Mouse (Mus musculus) small intestine, adult 2 months (tissue): ENCODE measurements around the gene Tmie.

Experiments used
- CTCF ChIP-seq: fragments of 200-500 bp; IDR thresholded peaks from 2 replicates; pipeline ENCODE4 v1.5.1; 2012; ENCODE audit warnings: low read depth, mild to moderate bottlenecking, control low read depth, inconsistent platforms, low read length, moderate library complexity, mixed read lengths; ENCODE audit not compliant: insufficient replicate concordance, insufficient read length; ENCODE audit errors: extremely low read depth
- POLR2A ChIP-seq: fragments of 200-500 bp; IDR thresholded peaks from 2 replicates; pipeline ENCODE4 v1.6.1; 2012; ENCODE audit warnings: low read depth, mild to moderate bottlenecking, control low read depth, inconsistent platforms, low read length, moderate library complexity

GRCm38 (mm10) chr9:110881953-110882352 is 2.0 kb upstream of the Tmie start:
- TF ChIP-seq CTCF (no peak), POLR2A (no peak)
